Mouse (Mus musculus): ENCODE data around the gene Selenoo. TPM values are rescaled to one million over a fixed set of nuclear protein-coding genes. Genes with fewer than 3 reads are reported as not detected.

The Selenoo gene
- polyA plus RNA-seq, 1 experiment, result 45.8 TPM

DNA sequence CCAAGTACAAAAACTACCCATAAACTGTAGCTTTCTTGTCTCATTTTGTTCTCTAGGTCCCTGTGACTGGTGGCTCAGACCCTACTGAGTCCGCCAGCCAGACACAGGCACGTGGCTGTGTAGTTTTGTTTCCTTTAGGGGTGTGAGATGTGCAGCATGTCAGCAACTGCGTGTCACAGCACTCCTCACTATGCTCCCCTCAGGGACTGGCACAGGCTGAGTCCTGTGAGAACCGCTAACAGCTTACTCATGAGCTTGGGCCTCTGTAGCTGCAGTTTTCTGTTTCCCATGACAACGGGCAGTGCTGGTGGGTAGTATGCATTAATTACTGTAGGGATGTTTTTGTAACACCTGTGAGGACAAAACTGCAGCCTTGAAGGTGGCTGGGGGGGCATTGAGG is 3.3 kb downstream of the Selenoo start:
- Histone ChIP-seq H3K4me3 (ENCODE audit: low read depth, low read length) (no peak overlapping the region), H3K36me3 (ENCODE audit: control insufficient read depth, insufficient read depth, low read length) (peaks cover 43% of the 10 kb centered on the region), H3K27me3 (ENCODE audit: control insufficient read depth, insufficient read depth, low read length) (no peaks in the 10 kb centered on the region), H3K4me1 (ENCODE audit: control insufficient read depth, insufficient read depth, insufficient read length, low read length) (peaks cover 2% of the 10 kb centered on the region; the same call in 1 of the 2 replicates), H3K27ac (ENCODE audit: insufficient read depth, low read depth, low read length) (no peak overlapping the region)
- TF ChIP-seq POLR2A (IDR thresholded peaks at IDR 0.05; ENCODE audit: low read depth, low read length), result no peak
- TF ChIP-seq CTCF (IDR thresholded peaks at IDR 0.05; ENCODE audit: extremely low read depth, insufficient read length, insufficient replicate concordance, low read depth, low read length), result no peak
- 87% methylated on average over 5 of the region's 5 CpGs for WGBS

DNA sequence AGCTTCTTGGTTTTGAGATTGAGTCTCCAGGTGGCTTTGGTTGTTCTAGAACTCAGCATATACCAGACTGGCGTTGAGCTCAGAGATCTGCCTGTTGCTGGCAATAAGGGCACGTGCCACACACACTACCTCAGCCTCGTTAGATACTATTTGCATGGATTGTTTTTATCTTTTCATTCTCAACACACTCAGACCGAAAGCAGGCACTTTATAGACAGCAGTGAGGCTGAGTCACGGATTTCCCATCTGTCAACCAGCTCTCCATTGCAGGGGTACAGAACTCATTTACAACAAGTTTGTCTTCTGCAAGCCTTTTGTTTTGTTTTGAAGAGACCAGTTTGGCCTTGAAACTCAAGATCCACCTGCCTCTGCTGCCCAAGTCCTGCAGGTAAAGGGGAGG is 8.6 kb downstream of the Selenoo start:
- Histone ChIP-seq H3K4me3 (ENCODE audit: low read depth, low read length) (no peak overlapping the region), H3K27ac (ENCODE audit: insufficient read depth, low read depth, low read length) (no peak overlapping the region), H3K4me1 (ENCODE audit: control insufficient read depth, insufficient read depth, insufficient read length, low read length) (no peaks in the 10 kb centered on the region), H3K36me3 (ENCODE audit: control insufficient read depth, insufficient read depth, low read length) (peaks cover 80% of the 10 kb centered on the region), H3K27me3 (ENCODE audit: control insufficient read depth, insufficient read depth, low read length) (no peaks in the 10 kb centered on the region)
- TF ChIP-seq POLR2A (IDR thresholded peaks at IDR 0.05; ENCODE audit: low read depth, low read length), result no peak
- no peak for TF ChIP-seq CTCF (IDR thresholded peaks at IDR 0.05; ENCODE audit: extremely low read depth, insufficient read length, insufficient replicate concordance, low read depth, low read length)
- WGBS, result 89% methylated on average over 5 of the region's 5 CpGs

DNA sequence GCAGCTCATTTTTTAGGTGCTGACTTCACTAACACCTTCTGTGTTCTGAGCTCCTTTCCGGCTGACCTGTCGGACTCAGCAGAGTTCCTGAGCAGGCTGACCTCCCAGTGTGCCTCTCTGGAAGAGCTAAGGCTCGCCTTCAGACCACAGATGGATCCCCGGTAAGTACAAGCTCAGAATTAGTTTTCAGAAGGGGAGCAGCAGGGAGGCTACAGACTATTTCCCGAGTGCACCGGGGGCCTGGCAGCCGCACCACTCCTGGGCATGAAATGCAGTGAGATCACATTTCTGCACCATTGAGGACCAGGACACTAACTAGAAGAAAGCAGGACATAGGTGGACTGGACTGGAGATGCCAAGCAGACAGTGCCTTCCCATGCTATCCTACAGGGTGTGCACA is 9.7 kb downstream of the Selenoo start:
- H3K4me3 ChIP-seq (ENCODE audit: low read depth, low read length), result no peak overlapping the region
- H3K4me1 ChIP-seq (ENCODE audit: control insufficient read depth, insufficient read depth, insufficient read length, low read length), result no peaks in the 10 kb centered on the region
- peaks cover 80% of the 10 kb centered on the region for H3K36me3 ChIP-seq (ENCODE audit: control insufficient read depth, insufficient read depth, low read length)
- H3K27me3 ChIP-seq (ENCODE audit: control insufficient read depth, insufficient read depth, low read length), result no peaks in the 10 kb centered on the region
- TF ChIP-seq CTCF (IDR thresholded peaks at IDR 0.05; ENCODE audit: extremely low read depth, insufficient read length, insufficient replicate concordance, low read depth, low read length) (no peak), POLR2A (IDR thresholded peaks at IDR 0.05; ENCODE audit: low read depth, low read length) (no peak)
- no peak overlapping the region for H3K27ac ChIP-seq (ENCODE audit: insufficient read depth, low read depth, low read length)
- 90% methylated on average over 7 of the region's 7 CpGs for WGBS

DNA sequence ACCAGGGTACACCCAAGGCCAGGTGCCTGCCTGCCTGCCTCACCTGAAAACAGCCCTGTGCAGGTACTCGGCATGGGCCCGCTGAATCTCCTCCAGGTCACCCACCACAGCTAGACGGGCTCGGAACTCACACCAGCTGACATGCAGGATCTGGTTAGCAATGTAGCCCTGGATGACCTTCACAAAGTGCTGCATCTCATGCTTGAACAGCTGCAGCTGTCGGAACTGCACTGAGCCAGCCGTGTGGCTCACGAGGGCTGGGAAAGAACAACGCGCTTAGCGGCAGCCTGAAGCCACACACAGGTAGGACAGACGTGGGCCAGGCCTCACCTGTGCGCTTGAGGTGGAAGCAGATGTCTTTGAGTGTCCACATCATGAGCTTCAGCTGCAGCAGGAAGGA is 11.9 kb downstream of the Selenoo start:
- Histone ChIP-seq H3K36me3 (ENCODE audit: control insufficient read depth, insufficient read depth, low read length) (peaks cover 76% of the 10 kb centered on the region), H3K27ac (ENCODE audit: insufficient read depth, low read depth, low read length) (no peak overlapping the region), H3K27me3 (ENCODE audit: control insufficient read depth, insufficient read depth, low read length) (no peaks in the 10 kb centered on the region), H3K4me3 (ENCODE audit: low read depth, low read length) (no peak overlapping the region), H3K4me1 (ENCODE audit: control insufficient read depth, insufficient read depth, insufficient read length, low read length) (no peaks in the 10 kb centered on the region)
- 84% methylated on average over 12 of the region's 12 CpGs for WGBS
- TF ChIP-seq CTCF (IDR thresholded peaks at IDR 0.05; ENCODE audit: extremely low read depth, insufficient read length, insufficient replicate concordance, low read depth, low read length) (no peak), POLR2A (IDR thresholded peaks at IDR 0.05; ENCODE audit: low read depth, low read length) (no peak)

DNA sequence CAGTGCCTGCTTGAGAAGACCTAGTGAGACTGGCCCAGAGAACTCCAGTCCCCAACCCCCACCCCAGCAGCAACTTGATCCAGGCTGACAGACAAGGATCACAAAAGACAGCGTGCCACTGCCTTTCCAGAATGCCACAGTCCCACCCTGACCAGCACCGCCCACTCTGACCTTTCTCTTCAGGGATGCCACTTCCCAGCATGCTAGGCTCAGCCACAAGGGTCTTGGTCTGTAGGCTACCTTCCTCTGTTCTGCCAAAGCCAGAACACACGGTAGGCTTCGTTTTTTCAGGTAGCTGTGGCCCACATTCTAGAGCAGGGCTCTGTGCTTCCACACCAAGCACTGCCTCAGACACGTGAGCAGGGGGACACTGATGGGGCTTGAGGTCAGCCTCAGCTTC is 13.8 kb downstream of the Selenoo start:
- Histone ChIP-seq H3K27me3 (ENCODE audit: control insufficient read depth, insufficient read depth, low read length) (no peaks in the 10 kb centered on the region), H3K4me1 (ENCODE audit: control insufficient read depth, insufficient read depth, insufficient read length, low read length) (no peaks in the 10 kb centered on the region), H3K4me3 (ENCODE audit: low read depth, low read length) (no peak overlapping the region), H3K36me3 (ENCODE audit: control insufficient read depth, insufficient read depth, low read length) (peaks cover 71% of the 10 kb centered on the region), H3K27ac (ENCODE audit: insufficient read depth, low read depth, low read length) (no peak overlapping the region)
- WGBS, result 77% methylated on average over 5 of the region's 5 CpGs
- TF ChIP-seq POLR2A (IDR thresholded peaks at IDR 0.05; ENCODE audit: low read depth, low read length), result no peak
- no peak for TF ChIP-seq CTCF (IDR thresholded peaks at IDR 0.05; ENCODE audit: extremely low read depth, insufficient read length, insufficient replicate concordance, low read depth, low read length)

DNA sequence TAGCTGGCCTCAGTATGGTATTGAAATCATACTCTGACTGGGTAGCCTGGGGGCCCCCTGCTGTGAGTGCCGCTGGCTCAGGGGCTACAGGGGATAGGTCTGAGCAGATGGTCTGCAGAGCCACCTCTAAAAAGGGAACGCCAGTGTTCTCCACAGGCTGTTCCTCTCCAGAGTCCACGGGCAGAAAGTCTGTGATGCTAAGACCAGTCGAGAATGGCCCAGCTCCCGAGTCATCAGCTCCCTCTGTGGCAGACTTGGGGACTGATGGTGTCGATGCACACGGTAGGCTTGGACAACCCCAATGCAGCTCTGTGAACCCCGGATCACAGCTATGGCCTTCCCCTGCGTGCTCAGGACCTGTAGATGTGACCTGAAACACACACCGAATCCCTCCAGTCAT is 15.0 kb downstream of the Selenoo start:
- H3K4me3 ChIP-seq (ENCODE audit: low read depth, low read length), result no peak overlapping the region
- TF ChIP-seq POLR2A (IDR thresholded peaks at IDR 0.05; ENCODE audit: low read depth, low read length), result no peak
- TF ChIP-seq CTCF (IDR thresholded peaks at IDR 0.05; ENCODE audit: extremely low read depth, insufficient read length, insufficient replicate concordance, low read depth, low read length), result no peak
- no peak overlapping the region for H3K27ac ChIP-seq (ENCODE audit: insufficient read depth, low read depth, low read length)
- 88% methylated on average over 10 of the region's 10 CpGs for WGBS
- peaks cover 70% of the 10 kb centered on the region for H3K36me3 ChIP-seq (ENCODE audit: control insufficient read depth, insufficient read depth, low read length)
- no peaks in the 10 kb centered on the region for H3K4me1 ChIP-seq (ENCODE audit: control insufficient read depth, insufficient read depth, insufficient read length, low read length)
- H3K27me3 ChIP-seq (ENCODE audit: control insufficient read depth, insufficient read depth, low read length), result no peaks in the 10 kb centered on the region

DNA sequence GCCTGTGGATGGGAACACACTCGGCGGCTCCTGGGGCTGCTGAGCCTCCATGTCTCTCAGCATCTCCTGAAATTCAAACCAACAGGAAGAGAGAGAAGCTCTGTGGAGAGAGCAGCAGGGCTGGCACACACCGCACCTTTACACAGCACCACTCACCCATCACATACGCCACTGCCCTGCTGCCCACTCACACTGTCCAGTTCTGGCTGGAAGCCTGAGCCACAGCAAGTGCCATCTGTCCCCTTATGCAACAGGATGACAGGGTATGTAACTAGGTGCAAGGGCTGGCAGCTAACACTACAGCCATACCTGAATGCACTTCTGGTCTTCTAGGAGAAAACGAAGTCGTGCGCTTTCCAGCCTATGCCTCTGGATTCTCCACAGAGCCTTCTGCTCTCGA is 15.5 kb downstream of the Selenoo start:
- no peak for TF ChIP-seq CTCF (IDR thresholded peaks at IDR 0.05; ENCODE audit: extremely low read depth, insufficient read length, insufficient replicate concordance, low read depth, low read length)
- TF ChIP-seq POLR2A (IDR thresholded peaks at IDR 0.05; ENCODE audit: low read depth, low read length), result no peak
- H3K4me1 ChIP-seq (ENCODE audit: control insufficient read depth, insufficient read depth, insufficient read length, low read length), result no peaks in the 10 kb centered on the region
- H3K27me3 ChIP-seq (ENCODE audit: control insufficient read depth, insufficient read depth, low read length), result no peaks in the 10 kb centered on the region
- H3K36me3 ChIP-seq (ENCODE audit: control insufficient read depth, insufficient read depth, low read length), result peaks cover 66% of the 10 kb centered on the region
- no peak overlapping the region for H3K4me3 ChIP-seq (ENCODE audit: low read depth, low read length)
- H3K27ac ChIP-seq (ENCODE audit: insufficient read depth, low read depth, low read length), result no peak overlapping the region
- 95% methylated on average over 8 of the region's 8 CpGs for WGBS

DNA sequence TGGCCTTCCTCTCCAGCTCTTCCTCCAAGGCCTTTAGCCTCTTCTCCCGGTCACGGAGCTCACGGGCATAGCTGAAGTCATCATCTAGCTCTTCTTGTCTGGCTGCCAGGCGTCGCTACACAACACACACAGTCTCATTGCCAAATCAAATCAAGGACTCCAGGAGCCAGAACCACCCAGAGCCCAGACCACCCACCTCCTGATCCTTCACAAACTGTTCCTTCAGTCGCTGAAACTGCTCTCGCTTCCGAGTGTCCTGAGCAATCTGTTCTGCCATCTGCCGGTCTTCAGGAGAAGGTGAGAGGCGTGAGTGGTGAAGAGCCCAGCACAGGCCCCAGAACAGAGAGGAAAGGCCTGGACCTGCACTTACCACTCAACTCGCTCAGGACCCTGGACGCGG is 17.2 kb downstream of the Selenoo start:
- no peak for TF ChIP-seq POLR2A (IDR thresholded peaks at IDR 0.05; ENCODE audit: low read depth, low read length)
- no peak for TF ChIP-seq CTCF (IDR thresholded peaks at IDR 0.05; ENCODE audit: extremely low read depth, insufficient read length, insufficient replicate concordance, low read depth, low read length)
- no peak overlapping the region for H3K4me3 ChIP-seq (ENCODE audit: low read depth, low read length)
- H3K27me3 ChIP-seq (ENCODE audit: control insufficient read depth, insufficient read depth, low read length), result no peaks in the 10 kb centered on the region
- 89% methylated on average over 13 of the region's 13 CpGs for WGBS
- peaks cover 64% of the 10 kb centered on the region for H3K36me3 ChIP-seq (ENCODE audit: control insufficient read depth, insufficient read depth, low read length)
- no peaks in the 10 kb centered on the region for H3K4me1 ChIP-seq (ENCODE audit: control insufficient read depth, insufficient read depth, insufficient read length, low read length)
- H3K27ac ChIP-seq (ENCODE audit: insufficient read depth, low read depth, low read length), result no peak overlapping the region

All from small intestine, adult 2 months (tissue).